Mouse (Mus musculus): ENCODE data around the gene Tpst1.
A peak's percentile ranks its signal among the peaks of the same experiment; 100 is the strongest.

DNA sequence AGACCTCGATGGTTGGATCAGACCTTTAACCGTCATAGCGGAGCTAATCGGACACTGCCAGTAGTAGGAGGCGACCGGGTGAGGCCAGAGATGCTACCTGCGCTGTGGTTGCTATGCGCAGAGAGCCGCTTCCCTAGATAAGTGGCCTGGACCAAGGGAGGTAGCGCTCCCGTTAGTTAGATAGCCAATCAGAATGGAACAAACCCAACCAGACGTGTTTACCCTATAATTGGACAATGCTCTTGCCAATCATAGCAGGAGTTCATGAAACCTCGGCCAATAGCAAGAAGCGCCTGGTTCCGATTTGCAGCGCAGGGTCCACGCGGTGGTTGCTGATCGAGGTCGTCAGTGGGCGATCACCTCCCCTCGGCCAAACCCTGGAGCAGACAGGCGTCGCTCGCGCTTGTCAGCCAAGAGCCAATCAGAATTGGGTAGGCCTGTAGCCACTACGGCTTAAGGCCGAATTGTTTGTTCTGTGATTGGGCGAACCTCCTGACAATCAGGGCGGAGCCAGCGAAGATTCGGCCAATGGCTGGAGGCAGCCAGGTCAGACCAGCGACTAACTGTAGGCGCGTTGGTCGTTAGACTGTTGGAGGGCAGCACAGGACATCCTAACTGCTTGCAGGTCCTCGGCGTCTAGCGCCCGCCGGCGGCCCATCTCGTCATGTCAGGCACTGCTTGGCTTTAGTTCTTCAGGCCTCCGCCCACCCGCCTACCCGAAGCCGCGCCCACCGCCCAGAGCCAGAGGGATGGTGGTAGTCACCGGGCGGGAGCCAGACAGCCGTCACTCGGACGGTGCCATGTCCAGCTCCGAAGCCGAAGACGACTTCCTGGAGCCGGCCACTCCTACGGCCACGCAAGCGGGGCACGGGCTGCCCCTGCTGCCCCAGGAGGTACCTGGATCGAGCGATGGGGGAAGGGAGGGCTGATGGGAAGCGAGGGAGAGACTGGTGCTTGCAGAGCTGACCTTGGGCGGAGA is 71.5 kb downstream of the Tpst1 start, which contains the start of gene Kctd7:
- TF ChIP-seq CTCF (IDR thresholded peaks at IDR 0.05; ENCODE audit: control insufficient read depth, insufficient read depth, insufficient read length): peak; percentile 65
- TF ChIP-seq CEBPB (IDR thresholded peaks at IDR 0.05; ENCODE audit: low read depth): no peak
